Mouse (Mus musculus) kidney, embryonic 16.5 days (tissue): ENCODE data around the gene Khdc1b. TPM values are rescaled to one million over a fixed set of nuclear protein-coding genes. Genes with fewer than 3 reads are reported as not detected.

ENCODE experiments used
- ATAC-seq: fragments of 200-750 bp; cut with Nextera tagmentation; 2 replicates; pipeline ENCODE4 v1.8.0; 2017; ENCODE audit warnings: moderate TSS enrichment; ENCODE audit not compliant: low FRiP score, low TSS enrichment
- H3K27ac ChIP-seq: fragments of 300-500 bp; sonication (generic); 2 replicates; pipeline ENCODE4 v1.5.1; 2014; ENCODE audit warnings: low read length
- H3K27me3 ChIP-seq: fragments of 300-500 bp; sonication (generic); 2 replicates; pipeline ENCODE4 v1.6.1; 2014; ENCODE audit warnings: low read length, control low read depth, mixed read lengths; ENCODE audit not compliant: insufficient read depth
- H3K36me3 ChIP-seq: fragments of 300-500 bp; sonication (generic); 2 replicates; pipeline ENCODE4 v1.6.1; 2014; ENCODE audit warnings: low read length, control low read depth, mixed read lengths; ENCODE audit not compliant: insufficient read depth
- H3K4me1 ChIP-seq: fragments of 300-500 bp; sonication (generic); 2 replicates; pipeline ENCODE4 v1.6.1; 2014; ENCODE audit warnings: low read length, control low read depth, mixed read lengths; ENCODE audit not compliant: insufficient read depth
- H3K4me2 ChIP-seq: fragments of 300-500 bp; sonication (generic); replicated peaks from 2 replicates; pipeline ENCODE4 v1.6.1; 2014; ENCODE audit warnings: low read depth, low read length
- H3K4me3 ChIP-seq: fragments of 300-500 bp; sonication (generic); 2 replicates; pipeline ENCODE4 v1.5.1; 2014; ENCODE audit warnings: mild to moderate bottlenecking, low read length
- H3K9ac ChIP-seq: fragments of 300-500 bp; sonication (generic); replicated peaks from 2 replicates; pipeline ENCODE4 v1.6.1; 2014; ENCODE audit warnings: low read length
- H3K9me3 ChIP-seq: fragments of 300-500 bp; sonication (generic); 2 replicates; pipeline ENCODE4 v1.6.1; 2016; ENCODE audit warnings: low read length, control low read depth
- WGBS: fragments of 180-500 bp; shearing (Covaris S2); extraction: QIAGEN DNeasy Blood & Tissue Kit; methylation state at CpG from one replicate; pipeline ENCODE4 v1.1.7; 2014; 5-methylcytosine and 5-hydroxymethylcytosine counted together
- polyA plus RNA-seq: library from polyadenylated mRNA; unstranded; fragments of >200 nt; fragmentation: Nextera tagmentation; extraction: Ambion mirVana; gene quantifications from 2 replicates; pipeline ENCODE4 v1.2.1, GENCODE M21; 2015

The Khdc1b gene
- polyA plus RNA-seq, 1 experiment from 2014 or later, result not detected

GRCm38 (mm10) chr1:21411331-21412196, 28.2 kb downstream of the Khdc1b start:
- Histone ChIP-seq H3K9me3 (no peaks in the 10 kb centered on the region), H3K27ac (no peak overlapping the region), H3K4me3 (no peak overlapping the region), H3K4me2 (peak overlapping the region; percentile 26; the same call in 1 of the 2 replicates), H3K9ac (no peak overlapping the region), H3K36me3 (no peaks in the 10 kb centered on the region), H3K4me1 (no peaks in the 10 kb centered on the region), H3K27me3 (no peaks in the 10 kb centered on the region)
- 49% methylated on average over 18 of the region's 18 CpGs for WGBS
- peak; percentile 91; the same call in 1 of the 2 replicates for ATAC-seq

- Histone ChIP-seq H3K9ac (no peak overlapping the region), H3K27me3 (no peaks in the 10 kb centered on the region), H3K4me1 (no peaks in the 10 kb centered on the region), H3K9me3 (no peaks in the 10 kb centered on the region), H3K4me2 (no peak overlapping the region), H3K36me3 (no peaks in the 10 kb centered on the region), H3K27ac (no peak overlapping the region), H3K4me3 (no peak overlapping the region)
- 82% methylated on average over 2 of the region's 2 CpGs for WGBS
- ATAC-seq, result no peak
Measured at GRCm38 (mm10) chr1:21412197-21412555, 28.8 kb downstream of the Khdc1b start.

GRCm38 (mm10) chr1:21419370-21419769, 36.0 kb downstream of the Khdc1b start:
- H3K36me3 ChIP-seq, result no peaks in the 10 kb centered on the region
- H3K27ac ChIP-seq, result no peak overlapping the region
- no peak overlapping the region for H3K9ac ChIP-seq
- H3K4me1 ChIP-seq, result no peaks in the 10 kb centered on the region
- H3K9me3 ChIP-seq, result no peaks in the 10 kb centered on the region
- no peak overlapping the region for H3K4me3 ChIP-seq
- no peaks in the 10 kb centered on the region for H3K27me3 ChIP-seq
- no peak for ATAC-seq
- no peak overlapping the region for H3K4me2 ChIP-seq

- Histone ChIP-seq H3K27me3 (no peaks in the 10 kb centered on the region), H3K27ac (no peak overlapping the region), H3K4me3 (no peak overlapping the region), H3K4me2 (no peak overlapping the region), H3K9ac (no peak overlapping the region), H3K36me3 (no peaks in the 10 kb centered on the region), H3K9me3 (no peaks in the 10 kb centered on the region), H3K4me1 (no peaks in the 10 kb centered on the region)
- WGBS, result 84% methylated on average over 2 of the region's 2 CpGs
- ATAC-seq, result no peak
Measured at GRCm38 (mm10) chr1:21425654-21426053, 42.3 kb downstream of the Khdc1b start.

- no peaks in the 10 kb centered on the region for H3K4me1 ChIP-seq
- no peak overlapping the region for H3K27ac ChIP-seq
- ATAC-seq, result no peak
- H3K4me2 ChIP-seq, result no peak overlapping the region
- no peak overlapping the region for H3K4me3 ChIP-seq
- no peaks in the 10 kb centered on the region for H3K27me3 ChIP-seq
- 76% methylated on average over 4 of the region's 4 CpGs for WGBS
- H3K36me3 ChIP-seq, result no peaks in the 10 kb centered on the region
- H3K9ac ChIP-seq, result no peak overlapping the region
- H3K9me3 ChIP-seq, result no peaks in the 10 kb centered on the region
Measured at GRCm38 (mm10) chr1:21428079-21428478, 44.7 kb downstream of the Khdc1b start.

- no peak overlapping the region for H3K27ac ChIP-seq
- no peak overlapping the region for H3K4me3 ChIP-seq
- no peak overlapping the region for H3K9ac ChIP-seq
- no peaks in the 10 kb centered on the region for H3K9me3 ChIP-seq
- WGBS, result 90% methylated on average over 3 of the region's 3 CpGs
- ATAC-seq, result no peak
- H3K36me3 ChIP-seq, result no peaks in the 10 kb centered on the region
- H3K4me2 ChIP-seq, result no peak overlapping the region
- H3K27me3 ChIP-seq, result no peaks in the 10 kb centered on the region
- H3K4me1 ChIP-seq, result no peaks in the 10 kb centered on the region
Measured at GRCm38 (mm10) chr1:21431666-21432065, 48.3 kb downstream of the Khdc1b start.

- Histone ChIP-seq H3K36me3 (no peaks in the 10 kb centered on the region), H3K27ac (no peak overlapping the region), H3K4me3 (no peak overlapping the region), H3K4me1 (no peaks in the 10 kb centered on the region), H3K9me3 (no peaks in the 10 kb centered on the region), H3K9ac (no peak overlapping the region), H3K4me2 (no peak overlapping the region), H3K27me3 (no peaks in the 10 kb centered on the region)
- 64% methylated on average over 3 of the region's 3 CpGs for WGBS
- no peak for ATAC-seq
Measured at GRCm38 (mm10) chr1:21434853-21435252, 51.5 kb downstream of the Khdc1b start.

Other genes with a start within 250 kb of the Khdc1b start
- gene Tmem14a, start 165.0 kb upstream of the Khdc1b start, polyA plus RNA-seq, result 10.7 and 11.8 TPM in 2 replicates
- 13.5 and 14.4 TPM in 2 replicates for gene Gsta3, start 143.0 kb upstream of the Khdc1b start, polyA plus RNA-seq
- not detected in 2 replicates for gene Khdc1a, start 33.9 kb upstream of the Khdc1b start, polyA plus RNA-seq
- not detected in 2 replicates for gene Khdc1c, start 15.2 kb upstream of the Khdc1b start, polyA plus RNA-seq